Mouse (Mus musculus): ENCODE results near the gene Cxcr5. TPM values are rescaled to one million over a fixed set of nuclear protein-coding genes. Genes with fewer than 3 reads are reported as not detected.

Gene Cxcr5
- total and polyA plus RNA-seq, 2 experiments from 2014 or later = not detected

DNA sequence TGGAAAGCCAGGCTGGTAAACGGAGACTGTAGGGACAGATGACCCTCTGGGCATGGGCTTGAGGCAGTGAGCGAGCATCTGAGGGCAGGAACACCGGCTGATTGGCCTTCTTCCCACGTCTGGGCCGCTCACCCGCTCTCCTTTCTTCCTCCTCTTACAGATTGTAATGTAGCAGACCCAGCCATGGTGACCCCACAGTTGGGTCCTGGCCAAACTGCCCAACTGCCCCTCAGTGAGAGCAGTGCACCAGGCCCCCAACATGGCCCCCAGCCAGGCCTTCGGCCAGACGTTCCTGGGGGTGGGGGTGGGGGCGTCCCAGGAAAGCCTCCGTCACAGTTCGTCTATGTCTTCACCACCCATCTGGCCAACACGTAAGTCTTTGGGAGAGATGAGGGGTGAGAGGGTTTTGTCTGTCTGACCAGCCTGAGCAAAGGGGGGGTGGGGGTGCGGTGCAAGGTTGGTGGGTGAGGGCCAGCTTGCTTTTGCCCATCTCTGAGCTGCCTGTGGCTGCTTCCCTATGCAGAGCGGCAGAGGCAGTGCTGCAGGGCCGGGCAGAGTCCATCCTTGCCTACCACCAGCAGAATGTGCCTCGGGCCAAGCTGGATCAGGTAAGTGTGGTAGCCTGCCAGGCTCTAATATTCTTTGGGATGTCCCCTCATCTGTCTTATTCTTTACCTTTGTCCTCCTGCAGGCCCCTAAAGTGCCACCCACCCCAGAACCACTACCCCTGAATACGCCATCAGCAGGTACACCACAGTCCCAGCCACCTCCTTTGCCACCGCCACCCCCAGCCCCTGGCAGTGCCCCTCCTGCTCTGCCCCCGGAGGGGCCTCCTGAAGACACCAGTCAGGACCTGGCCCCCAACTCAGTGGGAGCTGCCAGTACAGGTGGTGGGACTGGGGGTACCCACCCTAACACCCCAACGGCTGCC, 56.5 kb downstream of the Cxcr5 start:
- H3K4me3 ChIP-seq (ENCODE audit: low read depth, low read length) = no peak overlapping the region
- no peak overlapping the region for H3K9ac ChIP-seq
- peaks cover 76% of the 10 kb centered on the region for H3K36me3 ChIP-seq (ENCODE audit: insufficient read depth)
- TF ChIP-seq CTCF (IDR thresholded peaks at IDR 0.05; ENCODE audit: low read depth) = no peak
- H3K4me2 ChIP-seq (ENCODE audit: low read depth) = no peak overlapping the region
- H3K9me3 ChIP-seq (ENCODE audit: low read length) = no peaks in the 10 kb centered on the region
- 56% methylated on average over 20 of the region's 20 CpGs for WGBS
- DNase-seq (no peak), ATAC-seq (no peak)
- no peaks in the 10 kb centered on the region for H3K27me3 ChIP-seq (ENCODE audit: insufficient read depth, low read length)
- H3K27ac ChIP-seq (ENCODE audit: low read depth, low read length) = no peak overlapping the region
- peaks cover 6% of the 10 kb centered on the region; the same call in 1 of the 2 replicates for H3K4me1 ChIP-seq (ENCODE audit: insufficient read depth)

GRCm38 (mm10) chr9:44502006-44502405, 59.7 kb downstream of the Cxcr5 start:
- peaks cover 51% of the 10 kb centered on the region for H3K36me3 ChIP-seq (ENCODE audit: insufficient read depth)
- 0% methylated on average over 4 of the region's 4 CpGs for WGBS
- DNase-seq (peak; percentile 89), ATAC-seq (no peak)
- no peaks in the 10 kb centered on the region for H3K9me3 ChIP-seq (ENCODE audit: low read length)
- no peak overlapping the region for H3K27ac ChIP-seq (ENCODE audit: low read depth, low read length)
- H3K4me3 ChIP-seq (ENCODE audit: low read depth, low read length) = no peak overlapping the region
- H3K9ac ChIP-seq = no peak overlapping the region
- peaks cover 23% of the 10 kb centered on the region for H3K4me1 ChIP-seq (ENCODE audit: insufficient read depth)
- no peak overlapping the region for H3K4me2 ChIP-seq (ENCODE audit: low read depth)
- TF ChIP-seq CTCF (IDR thresholded peaks at IDR 0.05; ENCODE audit: low read depth) = peak; percentile 97
- H3K27me3 ChIP-seq (ENCODE audit: insufficient read depth, low read length) = no peaks in the 10 kb centered on the region

DNA sequence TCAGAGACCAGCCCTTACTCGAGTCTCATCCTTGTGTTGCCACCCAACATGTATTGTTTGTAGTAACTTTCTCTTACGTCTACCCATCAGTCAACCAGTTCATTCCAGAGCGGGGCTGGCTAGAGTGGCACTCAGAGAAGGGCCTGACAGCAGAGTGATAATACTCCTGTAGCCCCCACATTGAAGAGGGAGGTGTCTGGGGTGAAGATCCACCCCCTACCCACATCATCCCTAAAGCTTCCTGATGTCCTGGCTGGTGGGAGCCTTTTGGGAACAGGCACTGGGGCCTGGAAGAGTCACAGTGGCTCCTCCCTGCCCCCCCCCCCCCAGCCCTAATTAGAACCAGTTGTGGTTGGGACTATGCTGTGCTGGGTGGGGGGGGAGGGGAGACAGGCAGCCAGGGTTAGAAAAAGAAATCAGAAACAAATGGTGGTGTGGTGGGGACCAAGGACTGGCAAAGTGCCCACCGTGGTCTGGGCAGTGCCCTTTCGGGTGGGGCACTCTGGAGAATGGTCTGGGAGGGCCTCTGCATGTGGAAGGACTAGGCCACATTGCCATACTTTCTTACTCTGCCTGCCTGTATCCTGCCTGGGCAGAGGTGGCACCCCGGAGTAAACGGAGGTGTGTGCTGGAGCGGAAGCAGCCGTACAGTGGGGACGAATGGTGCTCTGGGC, 60.3 kb downstream of the Cxcr5 start:
- no peak overlapping the region for H3K27ac ChIP-seq (ENCODE audit: low read depth, low read length)
- 40% methylated on average over 10 of the region's 10 CpGs for WGBS
- H3K9me3 ChIP-seq (ENCODE audit: low read length) = no peaks in the 10 kb centered on the region
- peaks cover 44% of the 10 kb centered on the region for H3K36me3 ChIP-seq (ENCODE audit: insufficient read depth)
- peaks cover 23% of the 10 kb centered on the region for H3K4me1 ChIP-seq (ENCODE audit: insufficient read depth)
- no peaks in the 10 kb centered on the region for H3K27me3 ChIP-seq (ENCODE audit: insufficient read depth, low read length)
- H3K4me3 ChIP-seq (ENCODE audit: low read depth, low read length) = no peak overlapping the region
- no peak for TF ChIP-seq CTCF (IDR thresholded peaks at IDR 0.05; ENCODE audit: low read depth)
- ATAC-seq (no peak), DNase-seq (no peak)
- no peak overlapping the region for H3K4me2 ChIP-seq (ENCODE audit: low read depth)
- no peak overlapping the region for H3K9ac ChIP-seq

GRCm38 (mm10) chr9:44500638-44501175, 61.0 kb downstream of the Cxcr5 start:
- Histone ChIP-seq H3K27me3 (ENCODE audit: insufficient read depth, low read length) (no peaks in the 10 kb centered on the region), H3K4me3 (ENCODE audit: low read depth, low read length) (no peak overlapping the region), H3K9ac (0 out of 2 replicates have a peak overlapping the region, but pooled peaks have one; percentile 61), H3K9me3 (ENCODE audit: low read length) (no peaks in the 10 kb centered on the region), H3K27ac (ENCODE audit: low read depth, low read length) (peak overlapping the region; percentile 85; the same call in 1 of the 2 replicates), H3K4me2 (ENCODE audit: low read depth) (0 out of 2 replicates have a peak overlapping the region, but pooled peaks have one; percentile 89), H3K4me1 (ENCODE audit: insufficient read depth) (peaks cover 23% of the 10 kb centered on the region), H3K36me3 (ENCODE audit: insufficient read depth) (peaks cover 38% of the 10 kb centered on the region)
- no peak for TF ChIP-seq CTCF (IDR thresholded peaks at IDR 0.05; ENCODE audit: low read depth)
- DNase-seq (no peak), ATAC-seq (no peak)
- 58% methylated on average over 8 of the region's 8 CpGs for WGBS

- peak overlapping the region; percentile 40; the same call in 1 of the 2 replicates for H3K4me3 ChIP-seq (ENCODE audit: low read depth, low read length)
- no peak for DNase-seq
These were observed 61.5 kb downstream of the Cxcr5 start for GRCm38 (mm10) chr9:44500163-44500533.

DNA sequence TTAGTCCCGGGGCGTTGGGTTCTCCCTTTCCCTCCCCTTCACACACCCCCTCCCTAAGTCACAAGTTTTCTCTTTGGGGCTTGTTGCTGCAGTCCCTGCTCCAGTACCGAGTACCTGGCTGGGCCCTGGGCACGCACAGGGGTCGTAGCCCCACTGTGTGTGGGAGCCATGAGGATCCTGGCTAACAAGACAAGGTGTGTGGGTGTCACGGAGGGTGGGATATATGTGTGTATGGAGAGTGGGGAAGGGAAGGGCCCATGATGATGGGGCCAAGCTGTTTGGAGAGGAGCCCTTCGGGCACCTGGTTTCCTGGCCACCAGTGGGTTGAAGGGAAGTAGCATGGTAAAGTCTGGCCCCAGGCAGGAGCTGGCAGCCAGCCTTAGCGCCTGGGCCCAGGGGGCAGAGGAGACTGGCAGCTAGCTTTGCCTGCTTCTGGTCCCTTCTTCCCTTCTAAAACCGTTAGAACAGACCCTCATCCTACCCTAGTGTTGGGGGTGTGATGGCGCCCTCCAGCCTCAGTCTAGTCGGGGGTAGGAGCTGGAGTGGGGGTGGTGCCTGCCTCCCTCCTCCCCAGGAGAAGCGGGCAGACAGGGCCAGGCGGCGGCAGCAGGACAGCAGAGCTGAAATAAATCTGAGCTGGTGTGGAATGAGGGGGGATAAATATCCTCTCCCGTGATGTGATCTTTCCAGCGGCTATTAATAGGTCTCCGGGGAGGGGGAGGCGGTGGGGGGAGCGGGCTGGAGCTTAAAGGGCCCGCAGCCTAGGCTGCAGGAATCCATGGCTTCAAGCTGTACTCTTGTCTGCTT, 62.1 kb downstream of the Cxcr5 start:
- TF ChIP-seq CTCF (IDR thresholded peaks at IDR 0.05; ENCODE audit: low read depth) = no peak
- DNase-seq (peak; percentile 61), ATAC-seq (peak; percentile 36)
- Histone ChIP-seq H3K9ac (peak overlapping the region; percentile 61), H3K4me1 (ENCODE audit: insufficient read depth) (peaks cover 25% of the 10 kb centered on the region), H3K27me3 (ENCODE audit: insufficient read depth, low read length) (no peaks in the 10 kb centered on the region), H3K9me3 (ENCODE audit: low read length) (no peaks in the 10 kb centered on the region), H3K36me3 (ENCODE audit: insufficient read depth) (peaks cover 29% of the 10 kb centered on the region), H3K4me3 (ENCODE audit: low read depth, low read length) (peak overlapping the region; percentile 40), H3K27ac (ENCODE audit: low read depth, low read length) (peak overlapping the region; percentile 85), H3K4me2 (ENCODE audit: low read depth) (peak overlapping the region; percentile 89)
- 7% methylated on average over 18 of the region's 20 CpGs for WGBS

More at GRCm38 (mm10) chr9:44500163-44500533, 61.5 kb downstream of the Cxcr5 start:
- TF ChIP-seq CTCF (IDR thresholded peaks at IDR 0.05; ENCODE audit: low read depth) = no peak
- Histone ChIP-seq H3K4me1 (ENCODE audit: insufficient read depth) (peaks cover 23% of the 10 kb centered on the region), H3K9me3 (ENCODE audit: low read length) (no peaks in the 10 kb centered on the region), H3K27me3 (ENCODE audit: insufficient read depth, low read length) (no peaks in the 10 kb centered on the region), H3K9ac (peak overlapping the region; percentile 61; the same call in 1 of the 2 replicates), H3K27ac (ENCODE audit: low read depth, low read length) (peak overlapping the region; percentile 85), H3K4me2 (ENCODE audit: low read depth) (peak overlapping the region; percentile 89), H3K36me3 (ENCODE audit: insufficient read depth) (peaks cover 32% of the 10 kb centered on the region)
- no peak for ATAC-seq
- 30% methylated on average over 5 of the region's 5 CpGs for WGBS

All from forebrain, postnatal 0 days (tissue).